Mouse (Mus musculus) liver, postnatal 0 days (tissue): ENCODE measurements at regions not wholly inside any gene's neighbourhood (a gene's known extent, or its start where the extent isn't known, plus 50 kb on each side); places are given as distances from the start of the nearest gene placed in this dataset.

Experiments used
- CTCF ChIP-seq: sonication (generic); IDR thresholded peaks from 2 replicates; pipeline ENCODE4 v1.5.1; 2016; ENCODE audit warnings: antibody characterized with exemption, low read depth
- EP300 ChIP-seq: IDR thresholded peaks from 2 replicates; pipeline ENCODE4 v1.6.1; 2016; ENCODE audit warnings: antibody characterized with exemption, low read depth, mild to moderate bottlenecking

- TF ChIP-seq CTCF: no peak
- no peak for TF ChIP-seq EP300
Measured at GRCm38 (mm10) chr3:6865462-6866147, 245.4 kb upstream of the 1700008P02Rik start.
